Mouse (Mus musculus): ENCODE data around the gene Adrm1.

DNA sequence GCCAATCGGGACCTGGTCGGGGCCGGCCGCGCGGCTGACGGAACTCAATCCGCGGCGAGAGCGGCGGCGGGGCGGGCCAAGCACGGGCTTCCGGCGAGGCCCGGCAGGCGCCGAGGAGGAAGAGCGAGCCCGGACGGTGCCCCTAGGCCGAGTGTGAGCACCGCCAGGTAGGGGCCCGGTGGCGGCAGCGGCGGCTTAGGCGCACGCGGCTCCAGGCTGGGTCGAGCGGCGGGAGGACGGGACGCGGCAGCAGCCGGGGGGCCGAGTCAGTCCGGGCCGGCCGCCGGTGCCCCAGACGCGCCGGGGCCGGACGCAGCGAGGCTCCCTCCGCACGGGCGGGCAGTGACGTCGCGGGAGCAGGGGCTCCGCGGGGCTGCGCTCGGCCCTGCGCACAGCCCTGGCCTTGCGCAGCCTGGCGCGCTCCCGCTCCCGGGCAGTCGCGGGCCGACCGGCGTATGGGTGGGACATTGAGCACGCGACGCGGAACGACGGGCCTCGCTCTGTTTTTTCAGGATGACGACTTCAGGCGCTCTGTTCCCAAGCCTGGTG, 311 bp downstream of the Adrm1 start:
- TF ChIP-seq CTCF (IDR thresholded peaks at IDR 0.05; ENCODE audit: extremely low read depth, insufficient read depth, low read length) (no peak), POLR2A (IDR thresholded peaks at IDR 0.05; ENCODE audit: extremely low read depth, insufficient read depth, low read length) (peak; percentile 37; the same call in 1 of the 2 replicates)
